Mouse (Mus musculus): ENCODE measurements around the gene Tifab.

DNA sequence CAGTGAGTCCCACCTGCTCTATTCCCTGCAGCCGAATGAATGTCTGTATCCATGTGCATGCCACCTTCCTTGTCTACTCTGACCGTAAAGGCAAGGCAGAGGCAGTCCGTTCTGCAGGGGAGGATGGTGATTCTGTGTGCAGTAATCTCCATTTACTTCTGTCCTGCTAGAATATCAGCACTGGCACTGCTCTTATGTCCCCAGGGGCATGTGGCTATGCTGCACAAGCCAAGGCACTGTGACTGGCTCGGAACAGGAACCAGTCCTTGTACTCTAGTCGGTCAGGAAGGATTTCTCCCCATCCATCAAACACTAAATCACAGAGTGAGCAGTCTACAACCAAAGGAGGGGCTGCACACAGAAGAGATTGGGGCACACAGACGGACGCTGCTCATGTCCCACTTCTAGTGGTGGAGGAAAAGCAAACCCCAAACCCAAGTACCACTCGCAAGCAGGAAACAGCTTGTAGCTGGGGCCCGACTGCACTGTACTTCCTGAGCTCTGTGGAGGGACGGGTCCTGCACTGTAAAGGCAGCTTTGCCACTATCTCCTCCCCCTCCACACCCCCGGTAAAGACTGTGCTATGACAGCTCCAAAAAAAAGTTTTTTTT lies 46.3 kb downstream of the Tifab start:
- TF ChIP-seq CTCF (IDR thresholded peaks at IDR 0.05; ENCODE audit: extremely low read depth, insufficient read depth, insufficient read length, insufficient replicate concordance) (no peak), POLR2A (IDR thresholded peaks at IDR 0.05; ENCODE audit: low read depth, low read length) (no peak)

All from spleen, adult 2 months (tissue).